Comparison of ENCODE assay signal across 10 mouse cellular contexts in the genomic region with DNA sequence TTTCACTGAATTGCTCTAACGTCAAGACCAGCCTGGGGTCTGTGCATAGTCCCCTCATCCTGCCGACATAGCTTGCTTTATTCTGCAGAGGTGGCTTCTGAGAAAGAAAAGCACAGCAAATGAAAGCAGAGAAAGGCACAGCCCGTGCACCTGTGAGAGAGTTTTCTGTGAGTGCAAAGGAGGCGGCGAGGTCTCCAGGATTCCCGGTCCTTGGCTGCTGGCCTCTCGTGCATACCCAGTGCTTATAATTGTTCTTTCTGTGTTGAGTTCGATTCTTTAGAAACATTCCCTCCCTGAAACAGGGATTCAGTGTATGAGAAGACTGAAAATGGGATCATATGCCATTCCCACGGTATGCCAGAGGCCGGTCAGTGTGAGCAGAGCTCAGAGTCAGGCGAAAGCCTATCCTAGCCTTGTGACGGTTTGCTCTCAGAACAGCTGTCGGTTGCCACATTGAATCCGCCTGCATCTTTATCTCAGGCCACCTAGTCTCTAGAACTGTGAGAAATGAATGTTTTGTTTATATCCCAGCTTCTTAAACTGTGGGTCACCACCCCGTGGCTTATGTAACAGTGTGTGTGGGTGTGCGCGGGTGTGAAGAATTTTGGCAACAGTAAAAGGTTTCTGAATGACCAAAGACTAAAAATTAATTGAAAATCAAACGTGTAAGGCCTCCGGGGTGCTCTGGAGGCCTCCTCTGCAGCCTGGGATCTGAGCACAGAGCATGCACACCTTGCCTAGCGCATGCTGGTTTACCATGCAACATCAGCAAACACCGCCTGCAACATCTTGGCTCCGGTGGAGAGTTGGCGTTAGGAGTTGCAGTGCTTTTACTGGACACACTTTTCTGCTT. TPM values are rescaled to one million over a fixed set of nuclear protein-coding genes. Genes with fewer than 3 reads are reported as not detected.
A peak's percentile ranks its signal among the peaks of the same experiment; 100 is the strongest.
DNase-seq lines count a peak whose midpoint lies in the region; ATAC-seq and TF ChIP-seq lines count a peak whose summit lies in the region.
"Had no signal": no experiment of that assay in that cellular context is flagged by ENCODE, and none has a peak within 500 bp of the region (broad histone marks: within the 10 kb centered on the region; RNA-seq: fewer than 3 reads in every experiment).

No protein-coding gene starts in this region.

- H3K36me3 ChIP-seq in kidney, adult 2 months (ENCODE audit: control insufficient read depth, insufficient read depth, low read length): no peaks in the 10 kb centered on the region
- H3K36me3 ChIP-seq in kidney, embryonic 16.5 days (ENCODE audit: insufficient read depth, low read length): no peaks in the 10 kb centered on the region
- no peaks in the 10 kb centered on the region for H3K36me3 ChIP-seq in heart, embryonic 12.5 days

- 53% methylated on average over 23 of the region's 23 CpGs for WGBS in kidney, adult 2 months
- whole genome bisulfite sequencing in kidney, embryonic 16.5 days: 64% methylated on average over 23 of the region's 23 CpGs
- 78% methylated on average over 23 of the region's 23 CpGs for WGBS in heart, embryonic 12.5 days

- H3K27ac ChIP-seq in kidney, adult 2 months (ENCODE audit: insufficient read depth, low read depth, low read length): 0 out of 2 replicates have a peak overlapping the region, but pooled peaks have one; percentile 19
- H3K27ac ChIP-seq in kidney, embryonic 16.5 days (ENCODE audit: low read length): no peak overlapping the region
- H3K27ac ChIP-seq in heart, embryonic 12.5 days (ENCODE audit: poor library complexity, severe bottlenecking): no peak overlapping the region
- H3K27ac ChIP-seq: macrophage had no signal

- peak; percentile 65 for DNase-seq in kidney, adult 2 months
- DNase-seq in kidney, adult 9 months: peak; percentile 78
- peak; percentile 22 for DNase-seq in lung, postnatal 10 days
- no peak for DNase-seq in thymus, postnatal 4 days
- DNase-seq in adrenal gland, postnatal 25 days: no peak
- no peak for DNase-seq in ovary, postnatal 14 days (ENCODE audit: low spot score)
- DNase-seq: cerebellum, adult 11 months had no signal

- no peak for ATAC-seq in kidney, embryonic 16.5 days (ENCODE audit: low FRiP score, low TSS enrichment)
- no peak for ATAC-seq in heart, embryonic 12.5 days (ENCODE audit: insufficient number of reproducible peaks, low FRiP score)

- no peak overlapping the region for H3K9ac ChIP-seq in kidney, embryonic 16.5 days (replicated peaks; ENCODE audit: low read length)
- no peak overlapping the region for H3K9ac ChIP-seq in heart, embryonic 12.5 days

- no peak for TF ChIP-seq CTCF in kidney, adult 2 months (conservative IDR thresholded peaks at IDR 0.05; ENCODE audit: insufficient read depth, insufficient read length, low read depth, low read length)

- H3K4me2 ChIP-seq in kidney, embryonic 16.5 days (replicated peaks; ENCODE audit: low read depth, low read length): no peak overlapping the region
- 0 out of 2 replicates have a peak overlapping the region, but pooled peaks have one; percentile 6 for H3K4me2 ChIP-seq in heart, embryonic 12.5 days

- no peaks in the 10 kb centered on the region for H3K27me3 ChIP-seq in kidney, adult 2 months (replicated peaks; ENCODE audit: control insufficient read depth, insufficient read depth, low read length)
- no peaks in the 10 kb centered on the region for H3K27me3 ChIP-seq in kidney, embryonic 16.5 days (ENCODE audit: insufficient read depth, low read length)
- H3K27me3 ChIP-seq in heart, embryonic 12.5 days (replicated peaks): peaks cover 15% of the 10 kb centered on the region

- peaks cover 24% of the 10 kb centered on the region for H3K4me1 ChIP-seq in kidney, adult 2 months (ENCODE audit: control insufficient read depth, insufficient read depth, low read length)
- peaks cover 25% of the 10 kb centered on the region for H3K4me1 ChIP-seq in kidney, embryonic 16.5 days (ENCODE audit: insufficient read depth, low read length)
- H3K4me1 ChIP-seq in heart, embryonic 12.5 days (replicated peaks): peaks cover 9% of the 10 kb centered on the region

- no peaks in the 10 kb centered on the region for H3K9me3 ChIP-seq in kidney, embryonic 16.5 days (ENCODE audit: low read length)
- no peaks in the 10 kb centered on the region for H3K9me3 ChIP-seq in heart, embryonic 12.5 days (replicated peaks)

- H3K4me3 ChIP-seq in kidney, adult 2 months (ENCODE audit: insufficient read depth, low read depth, low read length): no peak overlapping the region
- no peak overlapping the region for H3K4me3 ChIP-seq in kidney, embryonic 16.5 days (ENCODE audit: low read length)
- no peak overlapping the region for H3K4me3 ChIP-seq in heart, embryonic 12.5 days

- no peak for TF ChIP-seq POLR2A in kidney, adult 2 months (IDR thresholded peaks at IDR 0.05; ENCODE audit: low read depth, low read length)

RNA-seq across cellular contexts. Expression of a gene that starts 6.9 kb away (rescaled TPM):
- 11.5 and 12.5 TPM in 2 replicates for polyA plus RNA-seq in kidney, adult 2 months (2012; rRNA removed)
- polyA plus RNA-seq in kidney, embryonic 16.5 days (2015; fragmentation: Nextera tagmentation; extraction: Ambion mirVana): 7.7 and 8.0 TPM in 2 replicates
- 9.9 and 10.6 TPM in 2 replicates for polyA plus RNA-seq in heart, embryonic 12.5 days (2016; fragmentation: Nextera tagmentation; extraction: Ambion mirVana)
- 28.8 and 37.2 TPM in 2 replicates for total RNA-seq in adrenal gland, postnatal 25 days (2021)

Comparison
In these comparisons a context has a peak if more than half of its experiments do, and no peak if none do; other contexts are left out.
1. DNase-seq: peak in kidney, adult 2 months (single experiment), kidney, adult 9 months (single experiment) and lung, postnatal 10 days (single experiment); none in thymus, postnatal 4 days (single experiment), adrenal gland, postnatal 25 days (single experiment) and ovary, postnatal 14 days (single experiment).